Mouse (Mus musculus): ENCODE results near the gene Dscaml1. TPM values are rescaled to one million over a fixed set of nuclear protein-coding genes. Genes with fewer than 3 reads are reported as not detected.

Dscaml1 gene
- total and polyA plus RNA-seq, 2 experiments from 2014 or later: 10.5 to 47.4 TPM

DNA sequence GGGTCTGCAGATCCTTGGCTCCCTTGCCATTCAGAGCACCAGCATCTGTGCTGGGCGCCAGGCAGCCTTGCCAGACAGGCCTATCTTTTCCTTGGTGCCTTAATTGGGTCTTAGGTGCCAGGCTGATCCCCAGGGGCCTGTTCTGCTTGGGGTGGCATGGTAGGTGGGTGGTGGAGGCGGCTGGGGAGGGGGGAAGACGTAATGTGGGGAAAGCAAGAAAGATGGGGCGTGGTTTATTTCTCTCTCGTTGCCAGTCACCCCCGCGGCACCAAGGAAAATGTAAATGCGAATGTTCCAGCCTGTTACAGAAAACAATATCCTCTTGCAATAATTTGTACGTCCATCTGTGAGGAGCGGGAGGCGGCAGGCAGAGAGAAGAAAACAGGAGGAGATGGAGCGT, 6.2 kb downstream of the Dscaml1 start:
- no peaks in the 10 kb centered on the region for H3K9me3 ChIP-seq (ENCODE audit: low read length)
- peak overlapping the region; percentile 35; the same call in 1 of the 2 replicates for H3K9ac ChIP-seq (replicated peaks; ENCODE audit: low read length)
- ATAC-seq (no peak), DNase-seq (ENCODE audit: low spot score) (peak; percentile 53)
- H3K4me2 ChIP-seq (ENCODE audit: low read depth, low read length): peak overlapping the region; percentile 86
- no peaks in the 10 kb centered on the region; the same call in 1 of the 2 replicates for H3K27me3 ChIP-seq (ENCODE audit: insufficient read depth, low read length)
- 30% methylated on average over 12 of the region's 12 CpGs for WGBS
- no peaks in the 10 kb centered on the region for H3K36me3 ChIP-seq (ENCODE audit: insufficient read depth, low read length)
- peak overlapping the region; percentile 74 for H3K27ac ChIP-seq
- no peak for TF ChIP-seq CTCF (IDR thresholded peaks at IDR 0.05; ENCODE audit: low read depth)
- H3K4me1 ChIP-seq (ENCODE audit: insufficient read depth, low read length): peaks cover 36% of the 10 kb centered on the region
- H3K4me3 ChIP-seq (ENCODE audit: low read length): peak overlapping the region; percentile 63

- Histone ChIP-seq H3K4me2 (ENCODE audit: low read depth, low read length) (peak overlapping the region; percentile 86), H3K36me3 (ENCODE audit: insufficient read depth, low read length) (no peaks in the 10 kb centered on the region), H3K4me1 (ENCODE audit: insufficient read depth, low read length) (peaks cover 36% of the 10 kb centered on the region), H3K27ac (peak overlapping the region; percentile 74), H3K27me3 (ENCODE audit: insufficient read depth, low read length) (no peaks in the 10 kb centered on the region; the same call in 1 of the 2 replicates), H3K4me3 (ENCODE audit: low read length) (peak overlapping the region; percentile 63; the same call in 1 of the 2 replicates), H3K9ac (replicated peaks; ENCODE audit: low read length) (peak overlapping the region; percentile 35; the same call in 1 of the 2 replicates), H3K9me3 (ENCODE audit: low read length) (no peaks in the 10 kb centered on the region)
- ATAC-seq (no peak), DNase-seq (ENCODE audit: low spot score) (no peak)
- 40% methylated on average over 9 of the region's 9 CpGs for WGBS
- TF ChIP-seq CTCF (IDR thresholded peaks at IDR 0.05; ENCODE audit: low read depth): no peak
Observed at GRCm38 (mm10) chr9:45433119-45433518, 6.7 kb downstream of the Dscaml1 start.

DNA sequence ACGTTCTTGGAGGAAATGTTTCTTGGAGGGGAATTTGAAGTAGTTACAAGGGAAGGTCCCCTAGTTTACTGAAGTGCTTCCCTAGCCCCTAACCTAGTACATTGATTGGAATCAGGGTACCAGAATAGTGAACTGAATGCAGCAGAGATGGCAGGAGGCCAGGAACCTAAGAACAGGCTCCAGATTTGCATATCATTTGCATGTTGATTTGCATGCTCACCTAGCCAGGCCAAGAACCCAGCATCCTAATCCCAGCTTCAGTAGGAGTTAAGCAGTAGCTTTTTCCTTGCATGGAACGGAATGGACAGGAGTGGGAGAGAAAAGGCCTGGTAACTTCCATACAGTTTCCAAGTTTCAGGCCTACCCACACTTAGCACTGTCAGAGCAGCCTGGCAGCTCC, 7.7 kb downstream of the Dscaml1 start:
- Histone ChIP-seq H3K4me3 (ENCODE audit: low read length) (no peak overlapping the region), H3K27ac (peak overlapping the region; percentile 74; the same call in 1 of the 2 replicates), H3K9me3 (ENCODE audit: low read length) (no peaks in the 10 kb centered on the region)

DNA sequence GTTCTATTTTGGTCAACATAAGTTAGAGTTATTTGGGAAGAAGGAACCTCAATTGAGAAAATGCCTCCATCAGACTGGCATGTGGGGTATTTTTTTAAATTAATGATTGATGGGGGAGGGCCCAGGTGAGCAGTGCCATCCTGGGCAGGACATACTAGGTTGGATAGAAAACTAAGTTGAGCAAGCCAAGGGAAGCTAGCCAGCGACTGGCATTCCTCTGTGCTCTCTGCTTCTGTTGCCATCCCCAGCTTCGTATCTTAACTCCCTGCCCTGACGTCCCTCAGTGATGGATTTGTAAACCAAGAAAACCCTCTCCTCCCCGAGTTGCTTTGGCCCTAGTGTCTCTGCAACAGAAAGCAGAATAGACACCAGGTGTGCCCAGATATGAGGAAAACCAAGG, 12.6 kb downstream of the Dscaml1 start:
- Histone ChIP-seq H3K4me2 (ENCODE audit: low read depth, low read length) (no peak overlapping the region), H3K9ac (replicated peaks; ENCODE audit: low read length) (no peak overlapping the region), H3K4me1 (ENCODE audit: insufficient read depth, low read length) (peaks cover 29% of the 10 kb centered on the region), H3K4me3 (ENCODE audit: low read length) (no peak overlapping the region), H3K27ac (no peak overlapping the region), H3K9me3 (ENCODE audit: low read length) (no peaks in the 10 kb centered on the region), H3K27me3 (ENCODE audit: insufficient read depth, low read length) (no peaks in the 10 kb centered on the region), H3K36me3 (ENCODE audit: insufficient read depth, low read length) (no peaks in the 10 kb centered on the region)
- TF ChIP-seq CTCF (IDR thresholded peaks at IDR 0.05; ENCODE audit: low read depth): no peak
- ATAC-seq (no peak), DNase-seq (ENCODE audit: low spot score) (no peak)
- WGBS: 66% methylated on average over 4 of the region's 4 CpGs

More for the DNA sequence above, 7.7 kb downstream of the Dscaml1 start:
- Histone ChIP-seq H3K36me3 (ENCODE audit: insufficient read depth, low read length) (no peaks in the 10 kb centered on the region), H3K4me1 (ENCODE audit: insufficient read depth, low read length) (peaks cover 37% of the 10 kb centered on the region), H3K4me2 (ENCODE audit: low read depth, low read length) (peak overlapping the region; percentile 86; the same call in 1 of the 2 replicates), H3K27me3 (ENCODE audit: insufficient read depth, low read length) (no peaks in the 10 kb centered on the region; the same call in 1 of the 2 replicates), H3K9ac (replicated peaks; ENCODE audit: low read length) (no peak overlapping the region)
- 46% methylated on average over 2 of the region's 2 CpGs for WGBS
- DNase-seq (ENCODE audit: low spot score) (peak; percentile 52), ATAC-seq (no peak)
- TF ChIP-seq CTCF (IDR thresholded peaks at IDR 0.05; ENCODE audit: low read depth): no peak

DNA sequence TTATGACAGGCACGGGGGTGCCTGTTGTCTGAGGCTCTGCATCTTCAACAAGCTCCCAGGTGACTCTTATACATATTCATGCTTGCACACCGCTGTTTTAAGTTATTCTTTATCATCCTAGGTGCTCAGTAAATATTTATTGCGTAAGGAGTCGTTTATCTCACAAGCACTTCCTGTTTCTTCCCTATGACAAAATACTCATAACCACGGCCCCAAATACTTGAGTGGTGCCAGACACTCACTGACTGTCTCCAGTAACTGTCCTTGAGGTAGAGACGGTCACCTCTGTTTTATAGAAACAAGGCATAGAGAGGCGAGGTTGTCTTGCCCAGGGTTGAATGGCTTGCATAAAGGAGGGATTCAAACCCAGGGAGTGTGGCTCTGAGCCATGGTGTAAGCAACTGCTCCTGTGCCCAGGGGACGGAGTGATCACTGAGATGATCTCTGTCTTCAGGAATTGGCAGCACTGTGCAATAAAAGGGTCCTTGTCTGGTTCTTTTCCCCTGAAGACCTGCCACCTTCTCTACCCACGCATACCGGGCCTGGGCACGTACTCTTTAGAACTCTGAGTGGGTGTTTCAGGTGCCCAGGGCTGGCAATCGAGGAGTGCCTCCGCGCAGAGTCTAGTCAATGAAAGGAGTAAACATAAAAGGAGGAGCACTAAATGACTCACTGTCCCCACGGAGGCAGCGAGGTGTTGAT, 13.8 kb downstream of the Dscaml1 start:
- WGBS: 80% methylated on average over 16 of the region's 16 CpGs

DNA sequence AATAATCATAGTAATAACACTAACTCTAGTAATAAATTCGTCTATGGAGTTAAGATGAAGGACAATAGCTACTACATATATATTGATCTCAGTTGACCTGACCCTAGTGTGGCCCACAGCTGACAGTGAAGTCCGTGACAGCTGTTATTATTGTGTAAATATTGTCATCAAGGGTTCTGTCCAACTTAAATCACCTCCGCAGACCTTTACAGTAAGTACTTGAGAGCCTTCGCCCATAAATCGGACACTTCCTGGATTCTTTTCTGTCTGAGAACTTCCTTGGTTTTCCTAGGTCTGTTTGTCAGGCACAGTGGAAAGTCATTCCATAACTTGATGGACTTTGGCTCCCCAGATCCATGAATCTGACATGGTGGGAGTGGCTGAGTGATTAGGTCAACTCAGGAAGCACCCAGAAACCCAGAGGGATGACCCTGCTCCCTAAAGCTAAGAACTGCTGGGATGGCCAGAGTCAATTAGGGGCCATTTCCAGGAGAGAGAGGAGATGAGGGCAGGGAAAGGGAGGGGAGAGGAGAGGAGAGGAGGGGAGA, 17.9 kb downstream of the Dscaml1 start:
- Histone ChIP-seq H3K9ac (replicated peaks; ENCODE audit: low read length) (no peak overlapping the region), H3K27ac (no peak overlapping the region), H3K4me1 (ENCODE audit: insufficient read depth, low read length) (peaks cover 5% of the 10 kb centered on the region), H3K9me3 (ENCODE audit: low read length) (no peaks in the 10 kb centered on the region), H3K36me3 (ENCODE audit: insufficient read depth, low read length) (no peaks in the 10 kb centered on the region), H3K4me2 (ENCODE audit: low read depth, low read length) (no peak overlapping the region), H3K27me3 (ENCODE audit: insufficient read depth, low read length) (no peaks in the 10 kb centered on the region), H3K4me3 (ENCODE audit: low read length) (no peak overlapping the region)
- DNase-seq (ENCODE audit: low spot score): no peak
- 84% methylated on average over 5 of the region's 5 CpGs for WGBS
- ATAC-seq: no peak
- TF ChIP-seq CTCF (IDR thresholded peaks at IDR 0.05; ENCODE audit: low read depth): no peak

More for the DNA sequence above, 13.8 kb downstream of the Dscaml1 start:
- Histone ChIP-seq H3K4me1 (ENCODE audit: insufficient read depth, low read length) (peaks cover 20% of the 10 kb centered on the region), H3K9ac (replicated peaks; ENCODE audit: low read length) (no peak overlapping the region), H3K27me3 (ENCODE audit: insufficient read depth, low read length) (no peaks in the 10 kb centered on the region), H3K27ac (no peak overlapping the region), H3K4me3 (ENCODE audit: low read length) (no peak overlapping the region), H3K36me3 (ENCODE audit: insufficient read depth, low read length) (no peaks in the 10 kb centered on the region), H3K4me2 (ENCODE audit: low read depth, low read length) (no peak overlapping the region), H3K9me3 (ENCODE audit: low read length) (no peaks in the 10 kb centered on the region)
- no peak for DNase-seq (ENCODE audit: low spot score)
- no peak for ATAC-seq
- no peak for TF ChIP-seq CTCF (IDR thresholded peaks at IDR 0.05; ENCODE audit: low read depth)

GRCm38 (mm10) chr9:45449658-45450057, 23.2 kb downstream of the Dscaml1 start:
- H3K9me3 ChIP-seq (ENCODE audit: low read length): no peaks in the 10 kb centered on the region
- H3K4me1 ChIP-seq (ENCODE audit: insufficient read depth, low read length): no peaks in the 10 kb centered on the region; the same call in 1 of the 2 replicates
- H3K36me3 ChIP-seq (ENCODE audit: insufficient read depth, low read length): no peaks in the 10 kb centered on the region
- no peak overlapping the region for H3K9ac ChIP-seq (replicated peaks; ENCODE audit: low read length)
- no peak overlapping the region for H3K27ac ChIP-seq
- WGBS: 70% methylated on average over 4 of the region's 4 CpGs
- H3K4me2 ChIP-seq (ENCODE audit: low read depth, low read length): no peak overlapping the region
- DNase-seq (ENCODE audit: low spot score): no peak
- no peak for ATAC-seq
- H3K27me3 ChIP-seq (ENCODE audit: insufficient read depth, low read length): no peaks in the 10 kb centered on the region
- TF ChIP-seq CTCF (IDR thresholded peaks at IDR 0.05; ENCODE audit: low read depth): no peak
- H3K4me3 ChIP-seq (ENCODE audit: low read length): no peak overlapping the region
